Mouse (Mus musculus): ENCODE results near the gene Tfap4. TPM values are rescaled to one million over a fixed set of nuclear protein-coding genes. Genes with fewer than 3 reads are reported as not detected.
A peak's percentile ranks its signal among the peaks of the same experiment; 100 is the strongest.

Gene Tfap4
- polyA plus RNA-seq, 1 experiment from 2014 or later, result 25.7 TPM

DNA sequence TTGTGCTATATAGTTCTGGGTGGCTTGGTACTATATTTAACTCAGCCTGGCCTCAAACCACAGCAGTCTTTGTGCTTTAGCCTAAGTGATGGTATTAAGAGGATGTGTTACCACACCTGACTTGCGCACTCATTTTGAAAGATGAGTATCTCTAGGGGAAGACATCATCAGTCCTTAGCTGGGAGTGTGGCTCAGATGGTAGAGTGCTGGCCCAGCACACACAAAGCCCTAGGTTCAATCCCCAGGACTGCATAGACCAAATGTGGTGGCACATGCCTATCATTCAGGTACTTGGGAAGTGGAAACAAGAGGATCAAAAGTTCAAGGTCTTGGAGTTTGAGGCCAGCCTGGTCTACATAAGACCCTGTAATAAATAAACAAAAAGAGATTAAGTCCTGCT lies 56.2 kb downstream of the Tfap4 start:
- Histone ChIP-seq H3K4me2 (replicated peaks; ENCODE audit: low read depth, low read length) (no peak overlapping the region), H3K4me3 (ENCODE audit: low read length) (no peak overlapping the region), H3K27ac (ENCODE audit: low read depth, low read length) (no peak overlapping the region), H3K9ac (ENCODE audit: low read depth, low read length) (no peak overlapping the region), H3K36me3 (ENCODE audit: control insufficient read depth, insufficient read depth, low read length) (no peaks in the 10 kb centered on the region), H3K27me3 (ENCODE audit: control insufficient read depth, insufficient read depth, low read length) (no peaks in the 10 kb centered on the region), H3K9me3 (ENCODE audit: control insufficient read depth, low read length) (no peaks in the 10 kb centered on the region), H3K4me1 (ENCODE audit: control insufficient read depth, insufficient read depth, low read length) (no peaks in the 10 kb centered on the region)
- WGBS, result 96% methylated on average over 1 of the region's 1 CpGs
- ATAC-seq (ENCODE audit: low FRiP score, low TSS enrichment), result no peak

DNA sequence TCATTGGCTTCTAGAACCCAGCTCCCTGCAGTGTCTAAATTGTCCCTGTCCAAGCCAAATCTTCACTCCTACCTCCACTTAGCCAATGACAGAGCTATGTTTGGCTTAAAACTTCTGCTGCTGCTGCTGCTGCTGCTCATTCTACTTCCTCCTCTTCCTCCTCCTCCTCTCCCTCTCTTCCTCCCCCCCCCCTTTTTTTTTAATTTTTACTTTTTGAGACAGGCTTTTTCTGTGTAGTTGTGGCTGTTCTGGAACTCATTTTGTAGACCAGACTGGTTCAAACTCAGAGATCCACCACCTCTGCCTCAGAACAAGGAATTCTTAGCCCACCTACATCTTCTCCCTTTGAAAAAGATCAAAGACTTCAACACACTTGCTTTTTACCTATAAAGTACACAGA lies 57.1 kb downstream of the Tfap4 start:
- H3K9me3 ChIP-seq (ENCODE audit: control insufficient read depth, low read length), result no peaks in the 10 kb centered on the region
- no peak overlapping the region for H3K4me3 ChIP-seq (ENCODE audit: low read length)
- peaks cover 4% of the 10 kb centered on the region for H3K4me1 ChIP-seq (ENCODE audit: control insufficient read depth, insufficient read depth, low read length)
- no peaks in the 10 kb centered on the region for H3K27me3 ChIP-seq (ENCODE audit: control insufficient read depth, insufficient read depth, low read length)
- no peak overlapping the region for H3K27ac ChIP-seq (ENCODE audit: low read depth, low read length)
- H3K4me2 ChIP-seq (replicated peaks; ENCODE audit: low read depth, low read length), result no peak overlapping the region
- H3K36me3 ChIP-seq (ENCODE audit: control insufficient read depth, insufficient read depth, low read length), result no peaks in the 10 kb centered on the region
- no peak overlapping the region for H3K9ac ChIP-seq (ENCODE audit: low read depth, low read length)
- ATAC-seq (ENCODE audit: low FRiP score, low TSS enrichment), result no peak

DNA sequence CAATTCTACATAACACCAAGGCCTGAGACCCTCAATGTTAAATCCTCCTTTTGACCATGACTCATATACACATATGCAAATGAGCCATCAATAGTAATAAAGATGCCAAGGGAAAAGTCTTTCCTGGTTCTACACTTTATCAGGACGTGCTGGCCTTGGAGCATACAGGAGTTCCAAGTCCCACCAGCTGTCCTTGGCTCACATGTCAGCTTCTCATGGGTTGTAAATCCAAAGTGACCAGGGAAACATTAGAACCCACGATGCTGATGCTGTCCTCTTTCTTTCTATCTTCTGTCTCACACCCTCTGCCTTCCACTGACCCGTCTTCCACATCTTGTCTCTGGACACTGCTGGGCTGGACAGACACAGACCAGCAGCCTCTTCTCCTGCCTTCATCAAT lies 58.0 kb downstream of the Tfap4 start:
- Histone ChIP-seq H3K4me3 (ENCODE audit: low read length) (no peak overlapping the region), H3K4me1 (ENCODE audit: control insufficient read depth, insufficient read depth, low read length) (peaks cover 4% of the 10 kb centered on the region), H3K4me2 (replicated peaks; ENCODE audit: low read depth, low read length) (no peak overlapping the region), H3K27me3 (ENCODE audit: control insufficient read depth, insufficient read depth, low read length) (no peaks in the 10 kb centered on the region), H3K9me3 (ENCODE audit: control insufficient read depth, low read length) (no peaks in the 10 kb centered on the region), H3K9ac (ENCODE audit: low read depth, low read length) (no peak overlapping the region), H3K36me3 (ENCODE audit: control insufficient read depth, insufficient read depth, low read length) (no peaks in the 10 kb centered on the region), H3K27ac (ENCODE audit: low read depth, low read length) (no peak overlapping the region)
- no peak for ATAC-seq (ENCODE audit: low FRiP score, low TSS enrichment)
- WGBS, result 54% methylated on average over 3 of the region's 3 CpGs

GRCm38 (mm10) chr16:4500598-4501385 lies 58.9 kb downstream of the Tfap4 start:
- no peak overlapping the region for H3K4me3 ChIP-seq (ENCODE audit: low read length)
- peaks cover 4% of the 10 kb centered on the region for H3K4me1 ChIP-seq (ENCODE audit: control insufficient read depth, insufficient read depth, low read length)
- WGBS, result 82% methylated on average over 8 of the region's 8 CpGs
- H3K9ac ChIP-seq (ENCODE audit: low read depth, low read length), result no peak overlapping the region
- ATAC-seq (ENCODE audit: low FRiP score, low TSS enrichment), result no peak
- no peaks in the 10 kb centered on the region for H3K9me3 ChIP-seq (ENCODE audit: control insufficient read depth, low read length)
- no peak overlapping the region for H3K27ac ChIP-seq (ENCODE audit: low read depth, low read length)
- H3K4me2 ChIP-seq (replicated peaks; ENCODE audit: low read depth, low read length), result no peak overlapping the region
- no peaks in the 10 kb centered on the region for H3K36me3 ChIP-seq (ENCODE audit: control insufficient read depth, insufficient read depth, low read length)
- no peaks in the 10 kb centered on the region for H3K27me3 ChIP-seq (ENCODE audit: control insufficient read depth, insufficient read depth, low read length)

- Histone ChIP-seq H3K9me3 (ENCODE audit: control insufficient read depth, low read length) (no peaks in the 10 kb centered on the region), H3K27ac (ENCODE audit: low read depth, low read length) (no peak overlapping the region), H3K36me3 (ENCODE audit: control insufficient read depth, insufficient read depth, low read length) (no peaks in the 10 kb centered on the region), H3K27me3 (ENCODE audit: control insufficient read depth, insufficient read depth, low read length) (no peaks in the 10 kb centered on the region), H3K9ac (ENCODE audit: low read depth, low read length) (no peak overlapping the region), H3K4me3 (ENCODE audit: low read length) (no peak overlapping the region), H3K4me2 (replicated peaks; ENCODE audit: low read depth, low read length) (no peak overlapping the region), H3K4me1 (ENCODE audit: control insufficient read depth, insufficient read depth, low read length) (peaks cover 7% of the 10 kb centered on the region)
- WGBS, result 52% methylated on average over 8 of the region's 8 CpGs
- peak; percentile 34; the same call in 1 of the 2 replicates for ATAC-seq (ENCODE audit: low FRiP score, low TSS enrichment)
Observed at GRCm38 (mm10) chr16:4497762-4498607, 61.7 kb downstream of the Tfap4 start.

DNA sequence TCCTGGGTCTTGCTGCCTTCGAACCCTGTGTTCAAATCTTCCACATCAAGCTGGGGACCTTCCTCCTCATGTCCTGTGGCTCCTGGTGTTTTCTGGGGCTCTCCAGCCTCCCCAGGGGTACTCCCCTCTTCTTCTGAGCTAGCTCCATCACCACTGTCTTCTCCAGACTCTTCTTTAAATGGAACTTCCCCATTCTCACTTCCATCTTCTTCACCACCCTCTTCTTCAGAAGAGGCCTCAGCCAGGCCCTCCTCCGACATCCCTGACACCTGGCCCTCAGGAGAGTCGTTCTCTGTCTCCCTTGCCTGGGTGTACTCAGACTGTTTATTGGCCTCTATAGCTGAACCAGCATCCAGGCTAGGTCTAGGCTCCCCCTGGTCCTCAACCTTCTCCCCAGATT lies 63.2 kb downstream of the Tfap4 start:
- H3K9me3 ChIP-seq (ENCODE audit: control insufficient read depth, low read length), result no peaks in the 10 kb centered on the region
- H3K4me2 ChIP-seq (replicated peaks; ENCODE audit: low read depth, low read length), result no peak overlapping the region
- WGBS, result 84% methylated on average over 3 of the region's 3 CpGs
- no peak overlapping the region for H3K4me3 ChIP-seq (ENCODE audit: low read length)
- ATAC-seq (ENCODE audit: low FRiP score, low TSS enrichment), result no peak
- no peaks in the 10 kb centered on the region for H3K27me3 ChIP-seq (ENCODE audit: control insufficient read depth, insufficient read depth, low read length)
- H3K9ac ChIP-seq (ENCODE audit: low read depth, low read length), result no peak overlapping the region
- H3K36me3 ChIP-seq (ENCODE audit: control insufficient read depth, insufficient read depth, low read length), result peaks cover 2% of the 10 kb centered on the region; the same call in 1 of the 2 replicates
- no peak overlapping the region for H3K27ac ChIP-seq (ENCODE audit: low read depth, low read length)
- H3K4me1 ChIP-seq (ENCODE audit: control insufficient read depth, insufficient read depth, low read length), result peaks cover 8% of the 10 kb centered on the region

GRCm38 (mm10) chr16:4495861-4496260 lies 63.8 kb downstream of the Tfap4 start:
- no peaks in the 10 kb centered on the region for H3K27me3 ChIP-seq (ENCODE audit: control insufficient read depth, insufficient read depth, low read length)

More at GRCm38 (mm10) chr16:4495861-4496260, 63.8 kb downstream of the Tfap4 start:
- H3K36me3 ChIP-seq (ENCODE audit: control insufficient read depth, insufficient read depth, low read length), result peaks cover 2% of the 10 kb centered on the region; the same call in 1 of the 2 replicates
- no peak overlapping the region for H3K4me2 ChIP-seq (replicated peaks; ENCODE audit: low read depth, low read length)
- ATAC-seq (ENCODE audit: low FRiP score, low TSS enrichment), result no peak
- 76% methylated on average over 5 of the region's 5 CpGs for whole genome bisulfite sequencing
- H3K4me3 ChIP-seq (ENCODE audit: low read length), result no peak overlapping the region
- no peaks in the 10 kb centered on the region for H3K9me3 ChIP-seq (ENCODE audit: control insufficient read depth, low read length)
- no peak overlapping the region for H3K9ac ChIP-seq (ENCODE audit: low read depth, low read length)
- no peak overlapping the region for H3K27ac ChIP-seq (ENCODE audit: low read depth, low read length)
- peaks cover 8% of the 10 kb centered on the region for H3K4me1 ChIP-seq (ENCODE audit: control insufficient read depth, insufficient read depth, low read length)

All from kidney, embryonic 14.5 days (tissue).